Mouse (Mus musculus) forebrain, embryonic 13.5 days (tissue): Measurements from ENCODE around the gene Robo1. TPM values are rescaled to one million over a fixed set of nuclear protein-coding genes. Genes with fewer than 3 reads are reported as not detected.

Experiments used
- ATAC-seq: fragments of 200-750 bp; cut with Nextera tagmentation; 2 replicates; pipeline ENCODE4 v1.8.0; 2017
- H3K27ac ChIP-seq: fragments of 300-500 bp; sonication (generic); 2 replicates; pipeline ENCODE4 v1.5.1; 2015; ENCODE audit warnings: inconsistent platforms, mild to moderate bottlenecking, moderate library complexity
- H3K27me3 ChIP-seq: fragments of 300-500 bp; sonication (generic); 2 replicates; pipeline ENCODE4 v1.6.1; 2015; ENCODE audit warnings: mild to moderate bottlenecking, inconsistent platforms
- H3K36me3 ChIP-seq: fragments of 300-500 bp; sonication (generic); 2 replicates; pipeline ENCODE4 v1.6.1; 2015; ENCODE audit warnings: mild to moderate bottlenecking, inconsistent platforms; ENCODE audit not compliant: poor library complexity, severe bottlenecking
- H3K4me1 ChIP-seq: fragments of 300-500 bp; sonication (generic); 2 replicates; pipeline ENCODE4 v1.6.1; 2015; ENCODE audit warnings: inconsistent platforms
- H3K4me2 ChIP-seq: fragments of 300-500 bp; sonication (generic); 2 replicates; pipeline ENCODE4 v1.6.1; 2015; ENCODE audit warnings: inconsistent platforms, mild to moderate bottlenecking, moderate library complexity
- H3K4me3 ChIP-seq: fragments of 300-500 bp; sonication (generic); 2 replicates; pipeline ENCODE4 v1.5.1; 2015; ENCODE audit warnings: mild to moderate bottlenecking, inconsistent platforms
- H3K9ac ChIP-seq: fragments of 300-500 bp; sonication (generic); 2 replicates; pipeline ENCODE4 v1.6.1; 2015; ENCODE audit warnings: mild to moderate bottlenecking, inconsistent platforms
- H3K9me3 ChIP-seq: fragments of 300-500 bp; sonication (generic); replicated peaks from 2 replicates; pipeline ENCODE4 v1.6.1; 2016; ENCODE audit warnings: inconsistent platforms
- WGBS: fragments of 180-500 bp; shearing (Covaris S2); methylation state at CpG from one replicate; pipeline ENCODE4 v1.1.7; 2015; 5-methylcytosine and 5-hydroxymethylcytosine counted together
- polyA plus RNA-seq: library from polyadenylated mRNA; unstranded; fragments of >200 nt; fragmentation: Nextera tagmentation; extraction: Ambion mirVana; gene quantifications from 2 replicates; pipeline ENCODE4 v1.2.1, GENCODE M21; 2015

The Robo1 gene
- polyA plus RNA-seq, 1 experiment from 2014 or later = 36.9 TPM

DNA sequence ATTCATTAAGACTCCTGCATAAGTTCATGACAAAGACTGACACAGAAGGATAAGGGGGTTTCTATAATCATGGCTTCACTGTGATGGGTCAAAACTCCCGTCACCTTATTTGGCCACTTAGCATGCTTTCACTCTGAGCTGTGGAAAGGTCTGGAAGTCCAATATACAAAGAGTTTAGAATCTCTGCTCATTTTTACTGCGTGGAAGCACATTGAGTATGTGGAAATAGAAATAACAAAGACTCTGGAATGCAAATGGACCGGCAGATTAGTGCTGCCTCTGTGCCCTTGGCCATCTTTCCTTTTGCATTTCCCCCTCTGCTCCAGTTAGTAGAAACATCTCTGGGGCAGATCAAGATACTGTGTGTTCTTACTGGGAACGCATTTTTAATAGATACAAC, 697.7 kb downstream of the Robo1 start:
- no peak for ATAC-seq
- no peak overlapping the region for H3K27ac ChIP-seq
- peaks cover 9% of the 10 kb centered on the region for H3K4me1 ChIP-seq
- WGBS = 52% methylated on average over 4 of the region's 4 CpGs
- peaks cover 22% of the 10 kb centered on the region for H3K36me3 ChIP-seq
- H3K9me3 ChIP-seq = no peaks in the 10 kb centered on the region
- H3K9ac ChIP-seq = no peak overlapping the region
- H3K4me2 ChIP-seq = no peak overlapping the region
- no peaks in the 10 kb centered on the region for H3K27me3 ChIP-seq
- no peak overlapping the region for H3K4me3 ChIP-seq

DNA sequence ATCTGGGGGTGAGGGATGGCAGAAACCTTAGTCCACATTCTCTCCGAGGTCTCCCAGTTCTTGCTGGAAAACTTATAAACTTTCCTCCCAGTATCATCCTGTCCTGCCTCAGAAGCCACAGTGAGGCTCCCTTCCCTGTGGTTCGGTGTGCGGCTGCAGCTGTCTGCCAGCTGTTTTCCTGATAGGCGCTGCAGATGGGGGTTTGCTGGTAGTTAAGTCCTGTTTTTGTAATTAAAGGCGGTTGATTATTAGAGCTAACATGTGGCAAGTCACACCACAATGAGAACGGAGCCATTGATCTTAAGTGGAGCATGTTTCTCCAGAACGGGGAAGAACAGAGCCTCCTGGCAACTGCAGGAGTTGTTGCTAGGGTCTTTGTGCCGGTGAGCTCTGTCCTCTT, 699.3 kb downstream of the Robo1 start:
- Histone ChIP-seq H3K4me1 (peaks cover 9% of the 10 kb centered on the region), H3K36me3 (peaks cover 18% of the 10 kb centered on the region), H3K27me3 (no peaks in the 10 kb centered on the region), H3K4me3 (no peak overlapping the region), H3K27ac (no peak overlapping the region), H3K9ac (no peak overlapping the region), H3K4me2 (no peak overlapping the region), H3K9me3 (no peaks in the 10 kb centered on the region)
- WGBS = 25% methylated on average over 8 of the region's 8 CpGs
- no peak for ATAC-seq

DNA sequence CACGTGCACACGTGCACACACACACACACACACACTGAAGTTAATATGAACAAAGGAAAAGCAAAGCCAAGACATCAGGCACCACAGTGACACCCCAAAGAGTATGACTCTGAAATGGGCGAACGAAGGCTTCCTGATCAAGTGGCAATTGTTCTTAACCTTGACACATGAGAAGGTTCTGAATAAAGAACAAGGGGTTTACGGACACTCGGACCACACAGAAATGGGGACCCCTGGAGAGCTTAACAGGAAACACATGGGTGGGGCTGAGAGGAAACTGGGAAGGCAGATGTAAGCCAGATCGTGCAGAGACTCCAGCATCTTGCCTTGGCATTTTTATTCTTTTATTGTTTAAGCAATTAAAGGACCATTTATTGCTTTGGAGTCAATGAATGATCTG, 703.2 kb downstream of the Robo1 start:
- Histone ChIP-seq H3K4me2 (no peak overlapping the region), H3K27me3 (no peaks in the 10 kb centered on the region), H3K4me1 (peaks cover 5% of the 10 kb centered on the region), H3K9me3 (no peaks in the 10 kb centered on the region), H3K27ac (no peak overlapping the region), H3K9ac (no peak overlapping the region), H3K36me3 (peaks cover 12% of the 10 kb centered on the region), H3K4me3 (no peak overlapping the region)
- 77% methylated on average over 7 of the region's 7 CpGs for WGBS
- ATAC-seq = no peak

DNA sequence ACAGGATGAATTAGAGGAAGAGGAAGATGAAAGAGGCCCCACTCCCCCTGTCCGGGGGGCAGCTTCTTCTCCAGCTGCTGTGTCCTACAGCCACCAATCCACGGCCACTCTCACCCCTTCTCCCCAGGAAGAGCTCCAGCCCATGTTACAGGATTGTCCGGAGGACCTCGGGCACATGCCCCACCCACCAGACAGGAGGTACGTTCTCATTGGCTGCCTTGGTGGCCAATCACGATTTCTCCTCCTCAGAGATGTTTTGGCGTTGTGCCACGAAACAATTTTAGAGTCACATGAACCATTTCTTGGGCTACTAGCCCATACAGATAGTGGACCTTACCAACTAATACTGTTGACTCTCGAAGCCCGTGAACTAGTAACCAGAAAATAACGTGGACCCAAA, 704.8 kb downstream of the Robo1 start:
- Histone ChIP-seq H3K27me3 (no peaks in the 10 kb centered on the region), H3K36me3 (peaks cover 12% of the 10 kb centered on the region), H3K27ac (no peak overlapping the region), H3K9me3 (no peaks in the 10 kb centered on the region), H3K4me2 (no peak overlapping the region), H3K4me3 (no peak overlapping the region), H3K9ac (no peak overlapping the region), H3K4me1 (no peaks in the 10 kb centered on the region)
- ATAC-seq = no peak
- 95% methylated on average over 11 of the region's 11 CpGs for WGBS

DNA sequence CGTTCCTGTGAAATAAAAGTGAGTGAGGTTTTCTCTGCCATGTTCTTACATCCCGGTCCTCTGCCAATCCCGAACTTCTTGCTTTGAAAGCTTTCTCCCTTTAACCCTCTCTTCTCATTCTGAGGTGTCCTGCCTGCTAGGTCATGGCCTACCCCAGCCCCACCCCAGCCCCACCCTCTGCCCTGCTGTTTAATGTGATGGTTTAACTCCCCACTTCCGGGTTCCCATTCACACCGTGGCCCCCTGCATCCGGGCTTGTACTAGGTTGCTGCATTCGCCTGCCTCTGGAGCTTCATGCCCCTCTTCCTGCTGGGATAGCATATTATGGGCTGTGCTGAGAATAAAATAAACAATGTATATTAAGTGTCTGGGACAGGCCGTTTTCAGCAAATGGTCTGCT, 706.4 kb downstream of the Robo1 start:
- 88% methylated on average over 8 of the region's 8 CpGs for WGBS
- no peaks in the 10 kb centered on the region for H3K27me3 ChIP-seq
- H3K9ac ChIP-seq = no peak overlapping the region

DNA sequence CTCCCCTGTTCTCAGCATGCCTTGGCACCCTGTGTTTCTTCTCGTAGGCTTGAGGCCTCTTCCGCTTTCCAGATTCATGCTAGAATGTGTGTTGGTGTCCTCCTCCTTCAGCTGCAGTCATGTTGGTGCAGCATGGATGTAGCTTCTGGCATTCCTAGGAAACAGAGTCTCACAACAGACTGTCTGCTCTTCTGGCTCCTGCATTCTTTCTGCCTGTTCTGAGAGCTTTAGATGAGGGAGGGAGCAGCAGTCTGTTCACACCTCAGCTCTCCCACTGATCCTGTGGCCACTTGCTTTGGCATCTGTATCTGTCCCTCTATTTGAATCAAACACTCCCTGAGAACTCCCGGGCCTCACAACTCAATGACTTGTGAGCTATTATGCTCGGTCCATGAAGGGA, 707.9 kb downstream of the Robo1 start:
- 83% methylated on average over 4 of the region's 4 CpGs for WGBS
- ATAC-seq = no peak
- no peaks in the 10 kb centered on the region for H3K9me3 ChIP-seq
- H3K27me3 ChIP-seq = no peaks in the 10 kb centered on the region
- no peak overlapping the region for H3K27ac ChIP-seq
- H3K9ac ChIP-seq = no peak overlapping the region
- no peak overlapping the region for H3K4me2 ChIP-seq
- no peaks in the 10 kb centered on the region for H3K4me1 ChIP-seq
- H3K4me3 ChIP-seq = no peak overlapping the region
- peaks cover 8% of the 10 kb centered on the region for H3K36me3 ChIP-seq

More for the DNA sequence above, 706.4 kb downstream of the Robo1 start:
- H3K4me2 ChIP-seq = no peak overlapping the region
- H3K36me3 ChIP-seq = peaks cover 11% of the 10 kb centered on the region
- ATAC-seq = no peak
- H3K4me1 ChIP-seq = no peaks in the 10 kb centered on the region
- no peak overlapping the region for H3K4me3 ChIP-seq
- no peak overlapping the region for H3K27ac ChIP-seq
- H3K9me3 ChIP-seq = no peaks in the 10 kb centered on the region

DNA sequence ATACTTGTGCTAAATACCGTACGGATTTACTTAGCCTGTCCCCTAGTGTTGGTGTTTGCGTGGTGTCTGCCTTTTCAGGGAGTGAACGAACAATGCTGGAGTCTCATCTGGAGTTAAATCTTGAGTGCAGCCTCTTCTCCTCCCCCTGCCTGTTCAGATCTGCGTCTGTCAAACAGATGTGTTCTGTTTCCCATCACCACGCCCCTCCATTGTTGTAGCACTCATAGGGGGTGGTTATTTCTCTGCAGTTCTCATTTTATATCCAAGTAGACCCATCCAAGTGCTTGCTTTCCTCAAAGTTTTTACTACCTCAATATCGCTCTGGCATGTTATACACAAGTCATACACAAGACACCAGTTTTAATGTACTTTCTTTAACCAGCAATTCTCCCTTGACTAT, 708.7 kb downstream of the Robo1 start:
- Histone ChIP-seq H3K4me1 (no peaks in the 10 kb centered on the region), H3K27ac (no peak overlapping the region), H3K9me3 (no peaks in the 10 kb centered on the region), H3K4me3 (no peak overlapping the region), H3K4me2 (no peak overlapping the region), H3K27me3 (no peaks in the 10 kb centered on the region), H3K9ac (no peak overlapping the region), H3K36me3 (peaks cover 8% of the 10 kb centered on the region)
- 78% methylated on average over 7 of the region's 7 CpGs for WGBS
- no peak for ATAC-seq

DNA sequence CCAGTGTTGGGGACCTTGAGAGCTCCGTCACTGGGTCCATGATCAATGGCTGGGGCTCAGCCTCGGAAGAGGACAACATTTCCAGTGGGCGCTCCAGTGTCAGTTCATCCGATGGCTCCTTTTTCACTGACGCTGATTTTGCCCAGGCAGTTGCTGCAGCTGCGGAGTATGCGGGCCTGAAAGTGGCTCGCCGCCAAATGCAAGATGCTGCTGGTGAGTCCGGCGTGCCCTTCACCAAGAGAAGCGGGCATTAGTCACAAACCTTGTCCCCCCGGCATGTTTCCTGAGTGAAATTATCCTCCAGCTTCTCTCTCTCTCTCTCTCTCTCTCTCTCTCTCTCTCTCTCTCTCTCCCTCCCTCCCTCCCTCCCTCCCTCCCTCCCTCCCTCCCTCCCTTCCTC, 716.2 kb downstream of the Robo1 start:
- H3K36me3 ChIP-seq = peaks cover 9% of the 10 kb centered on the region; the same call in 1 of the 2 replicates
- no peaks in the 10 kb centered on the region for H3K27me3 ChIP-seq
- 90% methylated on average over 13 of the region's 13 CpGs for WGBS
- H3K4me2 ChIP-seq = no peak overlapping the region
- H3K27ac ChIP-seq = no peak overlapping the region
- H3K4me1 ChIP-seq = no peaks in the 10 kb centered on the region
- H3K9me3 ChIP-seq = no peaks in the 10 kb centered on the region
- no peak overlapping the region for H3K9ac ChIP-seq
- ATAC-seq = no peak
- H3K4me3 ChIP-seq = no peak overlapping the region

DNA sequence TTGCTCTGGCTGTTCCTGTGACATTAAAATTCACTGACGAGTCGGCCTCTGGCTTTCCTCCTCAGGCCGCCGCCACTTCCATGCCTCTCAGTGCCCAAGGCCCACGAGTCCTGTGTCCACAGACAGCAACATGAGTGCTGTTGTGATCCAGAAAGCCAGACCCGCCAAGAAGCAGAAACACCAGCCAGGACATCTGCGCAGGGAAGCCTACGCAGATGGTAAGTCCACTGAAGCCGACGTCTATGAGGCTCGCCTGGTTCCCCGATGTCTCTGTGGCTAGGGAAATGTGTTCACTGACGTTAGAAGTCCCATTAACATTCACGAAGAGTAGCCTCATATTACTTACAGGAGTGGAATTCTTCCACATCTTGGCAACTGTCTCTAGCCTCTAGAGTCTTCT, 719.6 kb downstream of the Robo1 start:
- Histone ChIP-seq H3K27ac (no peak overlapping the region), H3K36me3 (peaks cover 9% of the 10 kb centered on the region; the same call in 1 of the 2 replicates), H3K9me3 (no peaks in the 10 kb centered on the region), H3K4me2 (no peak overlapping the region), H3K4me3 (no peak overlapping the region), H3K27me3 (no peaks in the 10 kb centered on the region), H3K4me1 (no peaks in the 10 kb centered on the region), H3K9ac (no peak overlapping the region)
- no peak for ATAC-seq
- WGBS = 79% methylated on average over 14 of the region's 14 CpGs

DNA sequence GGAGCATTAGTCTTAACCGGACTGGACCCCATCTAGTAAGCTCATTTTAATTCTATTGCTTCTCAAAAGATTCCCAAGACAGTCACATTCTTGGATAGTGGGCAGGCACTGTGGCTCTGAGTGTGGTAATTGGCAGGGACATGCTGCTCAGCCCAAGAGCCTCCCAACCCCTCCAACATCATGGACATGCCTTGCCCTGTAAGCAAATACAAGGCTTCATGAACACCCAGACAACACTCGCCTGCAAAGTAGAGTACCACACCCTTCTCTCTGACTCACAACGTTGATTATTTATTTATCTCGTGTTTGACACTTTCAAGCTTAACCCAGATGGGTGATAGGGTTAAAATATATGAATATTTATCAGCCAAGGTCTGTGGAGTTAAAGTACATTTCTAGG, 722.9 kb downstream of the Robo1 start:
- Histone ChIP-seq H3K4me2 (no peak overlapping the region), H3K9ac (no peak overlapping the region), H3K27me3 (no peaks in the 10 kb centered on the region), H3K4me1 (no peaks in the 10 kb centered on the region), H3K4me3 (no peak overlapping the region), H3K27ac (no peak overlapping the region), H3K9me3 (no peaks in the 10 kb centered on the region), H3K36me3 (peaks cover 5% of the 10 kb centered on the region)
- 76% methylated on average over 4 of the region's 4 CpGs for WGBS
- ATAC-seq = no peak

DNA sequence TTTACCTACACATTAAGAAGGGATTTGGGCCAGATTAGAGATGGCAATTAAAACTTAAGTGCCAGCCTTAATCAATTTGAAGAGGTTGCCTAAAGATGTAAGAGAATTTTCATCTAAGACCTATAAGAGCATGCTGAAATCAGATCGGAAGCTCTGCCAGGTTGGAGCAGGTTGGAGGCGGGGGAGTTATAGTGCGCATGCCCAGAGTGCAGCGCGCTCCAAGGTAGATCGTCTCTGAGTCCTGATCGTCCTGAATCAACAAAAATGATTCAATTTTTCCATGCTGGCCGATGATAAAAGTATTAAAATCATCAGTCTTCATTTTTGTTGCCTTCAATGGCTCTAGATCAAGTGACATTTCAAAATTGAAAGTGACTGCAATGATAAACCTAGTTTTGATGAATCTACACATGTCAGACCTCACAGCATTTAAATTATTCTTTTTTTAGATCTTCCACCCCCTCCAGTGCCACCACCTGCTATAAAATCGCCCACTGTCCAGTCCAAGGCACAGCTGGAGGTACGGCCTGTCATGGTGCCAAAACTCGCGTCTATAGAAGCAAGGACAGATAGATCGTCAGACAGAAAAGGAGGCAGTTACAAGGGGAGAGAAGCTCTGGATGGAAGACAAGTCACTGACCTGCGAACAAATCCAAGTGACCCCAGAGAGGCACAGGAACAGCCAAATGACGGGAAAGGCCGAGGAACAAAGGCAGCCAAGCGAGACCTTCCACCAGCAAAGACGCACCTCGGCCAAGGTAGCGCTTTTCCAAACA, 727.3 kb downstream of the Robo1 start:
- no peaks in the 10 kb centered on the region for H3K27me3 ChIP-seq
- no peaks in the 10 kb centered on the region for H3K9me3 ChIP-seq
- H3K36me3 ChIP-seq = peaks cover 18% of the 10 kb centered on the region
- H3K9ac ChIP-seq = no peak overlapping the region
- ATAC-seq = no peak
- H3K4me2 ChIP-seq = no peak overlapping the region
- H3K4me1 ChIP-seq = no peaks in the 10 kb centered on the region
- H3K27ac ChIP-seq = no peak overlapping the region
- WGBS = 80% methylated on average over 20 of the region's 20 CpGs
- no peak overlapping the region for H3K4me3 ChIP-seq

DNA sequence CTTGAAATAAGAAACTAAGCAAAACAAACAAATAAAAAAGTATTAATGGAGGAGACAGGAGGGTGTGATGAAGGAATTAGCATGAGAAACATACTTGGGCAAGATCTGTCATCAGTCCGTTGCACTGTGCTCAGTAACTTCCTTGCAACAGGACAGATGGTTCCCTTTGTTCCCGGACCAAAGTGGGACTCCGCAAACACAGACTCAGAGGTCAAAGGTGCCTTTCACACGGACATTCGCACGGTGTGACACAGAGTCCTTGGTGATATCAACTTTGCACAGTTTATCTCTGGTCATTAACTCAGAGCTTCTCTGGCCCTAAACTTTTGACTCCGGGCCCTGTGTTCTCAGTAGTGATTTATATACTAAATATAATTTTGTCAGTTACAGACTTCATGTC, 730.4 kb downstream of the Robo1 start:
- H3K4me2 ChIP-seq = no peak overlapping the region
- no peaks in the 10 kb centered on the region for H3K9me3 ChIP-seq
- no peaks in the 10 kb centered on the region for H3K4me1 ChIP-seq
- H3K27ac ChIP-seq = no peak overlapping the region
- peaks cover 39% of the 10 kb centered on the region for H3K36me3 ChIP-seq
- H3K27me3 ChIP-seq = no peaks in the 10 kb centered on the region
- no peak overlapping the region for H3K9ac ChIP-seq
- H3K4me3 ChIP-seq = no peak overlapping the region
- WGBS = 79% methylated on average over 7 of the region's 7 CpGs
- no peak for ATAC-seq

DNA sequence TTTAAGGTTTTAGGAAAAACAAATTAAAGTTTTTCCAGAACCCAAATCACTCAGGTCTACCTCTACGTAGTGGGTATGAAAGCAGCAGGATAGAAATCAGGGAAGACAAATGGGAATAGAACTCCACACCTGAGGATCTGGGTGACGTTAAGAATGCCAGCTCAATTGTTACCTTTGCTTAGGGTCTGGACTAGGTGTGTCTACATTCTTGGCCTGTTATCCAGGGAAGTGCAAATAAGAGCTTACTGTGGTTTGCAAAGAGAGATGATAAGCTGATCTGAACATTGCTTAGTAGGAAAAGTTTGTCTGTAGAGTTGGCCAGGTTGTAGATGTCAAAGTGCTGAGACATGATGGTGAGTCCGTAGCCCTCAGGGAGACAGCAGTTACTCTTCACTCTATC, 754.4 kb downstream of the Robo1 start:
- Histone ChIP-seq H3K4me1 (no peaks in the 10 kb centered on the region), H3K9me3 (no peaks in the 10 kb centered on the region), H3K4me2 (no peak overlapping the region), H3K9ac (no peak overlapping the region), H3K36me3 (no peaks in the 10 kb centered on the region), H3K27ac (no peak overlapping the region), H3K27me3 (no peaks in the 10 kb centered on the region), H3K4me3 (no peak overlapping the region)
- no peak for ATAC-seq
- 94% methylated on average over 3 of the region's 3 CpGs for WGBS
